Mouse (Mus musculus) intestine, embryonic 14.5 days (tissue): ENCODE data around the gene Adcy1. TPM values are rescaled to one million over a fixed set of nuclear protein-coding genes. Genes with fewer than 3 reads are reported as not detected.

Experiments used
- ATAC-seq: fragments of 200-750 bp; cut with Nextera tagmentation; replicated peaks from 2 replicates; pipeline ENCODE4 v1.8.0; 2017; ENCODE audit warnings: low read depth, moderate number of reproducible peaks, moderate TSS enrichment, moderate library complexity; ENCODE audit not compliant: low FRiP score, low TSS enrichment
- DNase-seq: peaks from one replicate; pipeline ENCODE4 v3.0.0-alpha.2; 2018; ENCODE audit warnings: low spot score
- H3K27ac ChIP-seq: fragments of 300-500 bp; sonication (generic); 2 replicates; pipeline ENCODE4 v1.5.1; 2014; ENCODE audit warnings: low read depth, mild to moderate bottlenecking, control low read depth
- H3K27me3 ChIP-seq: fragments of 300-500 bp; sonication (generic); replicated peaks from 2 replicates; pipeline ENCODE4 v1.6.1; 2014; ENCODE audit warnings: low read length, control low read depth; ENCODE audit not compliant: control insufficient read depth, insufficient read depth
- H3K36me3 ChIP-seq: fragments of 300-500 bp; sonication (generic); 2 replicates; pipeline ENCODE4 v1.6.1; 2014; ENCODE audit warnings: low read length, control low read depth; ENCODE audit not compliant: control insufficient read depth, insufficient read depth
- H3K4me1 ChIP-seq: fragments of 300-500 bp; sonication (generic); replicated peaks from 2 replicates; pipeline ENCODE4 v1.6.1; 2014; ENCODE audit warnings: low read length, control low read depth, mixed read lengths; ENCODE audit not compliant: control insufficient read depth, insufficient read depth
- H3K4me2 ChIP-seq: fragments of 300-500 bp; sonication (generic); 2 replicates; pipeline ENCODE4 v1.6.1; 2014; ENCODE audit warnings: low read length
- H3K4me3 ChIP-seq: fragments of 300-500 bp; sonication (generic); 2 replicates; pipeline ENCODE4 v1.5.1; 2014; ENCODE audit warnings: low read depth, low read length, control low read depth, mixed read lengths
- H3K9ac ChIP-seq: fragments of 300-500 bp; sonication (generic); 2 replicates; pipeline ENCODE4 v1.6.1; 2014; ENCODE audit warnings: mild to moderate bottlenecking, low read length
- H3K9me3 ChIP-seq: fragments of 300-500 bp; sonication (generic); 2 replicates; pipeline ENCODE4 v1.6.1; 2016; ENCODE audit warnings: low read length, control low read depth; ENCODE audit not compliant: control insufficient read depth
- WGBS: fragments of 180-500 bp; shearing (Covaris S2); extraction: QIAGEN DNeasy Blood & Tissue Kit; methylation state at CpG from one replicate; pipeline ENCODE4 v1.1.7; 2014; 5-methylcytosine and 5-hydroxymethylcytosine counted together
- polyA plus RNA-seq: library from polyadenylated mRNA; unstranded; fragments of >200 nt; fragmentation: Nextera tagmentation; extraction: Ambion mirVana; gene quantifications from 2 replicates; pipeline ENCODE4 v1.2.1, GENCODE M21; 2014

Gene Adcy1
- polyA plus RNA-seq, 1 experiment from 2014 or later: 1.9 TPM

- DNase-seq (no peak), ATAC-seq (no peak)
- WGBS: 74% methylated on average over 5 of the region's 5 CpGs
Measured at GRCm38 (mm10) chr11:7134319-7134718, 71.0 kb downstream of the Adcy1 start.

GRCm38 (mm10) chr11:7135301-7135700 is 72.0 kb downstream of the Adcy1 start:
- no peaks in the 10 kb centered on the region for H3K36me3 ChIP-seq
- no peak for ATAC-seq
- WGBS: 74% methylated on average over 6 of the region's 6 CpGs
- H3K4me3 ChIP-seq: no peak overlapping the region
- no peaks in the 10 kb centered on the region for H3K27me3 ChIP-seq
- no peaks in the 10 kb centered on the region for H3K4me1 ChIP-seq
- DNase-seq: no peak
- no peak overlapping the region for H3K27ac ChIP-seq
- no peak overlapping the region for H3K9ac ChIP-seq
- no peaks in the 10 kb centered on the region for H3K9me3 ChIP-seq
- no peak overlapping the region for H3K4me2 ChIP-seq

More at GRCm38 (mm10) chr11:7134319-7134718, 71.0 kb downstream of the Adcy1 start:
- Histone ChIP-seq H3K4me3 (no peak overlapping the region), H3K4me1 (0 out of 2 replicates have a peak, but pooled peaks cover 3% of the 10 kb centered on the region), H3K9ac (no peak overlapping the region), H3K27me3 (no peaks in the 10 kb centered on the region), H3K27ac (no peak overlapping the region), H3K36me3 (no peaks in the 10 kb centered on the region), H3K4me2 (no peak overlapping the region), H3K9me3 (no peaks in the 10 kb centered on the region)

- ATAC-seq (no peak), DNase-seq (no peak)
- Histone ChIP-seq H3K4me1 (no peaks in the 10 kb centered on the region), H3K27me3 (no peaks in the 10 kb centered on the region), H3K9me3 (no peaks in the 10 kb centered on the region), H3K9ac (no peak overlapping the region), H3K36me3 (no peaks in the 10 kb centered on the region), H3K27ac (no peak overlapping the region), H3K4me2 (no peak overlapping the region), H3K4me3 (no peak overlapping the region)
- WGBS: 87% methylated on average over 9 of the region's 9 CpGs
Measured at GRCm38 (mm10) chr11:7135763-7136162, 72.5 kb downstream of the Adcy1 start.

GRCm38 (mm10) chr11:7136246-7136855 is 73.1 kb downstream of the Adcy1 start:
- ATAC-seq (peak; percentile 58), DNase-seq (no peak)
- Histone ChIP-seq H3K27ac (no peak overlapping the region), H3K27me3 (no peaks in the 10 kb centered on the region), H3K4me1 (no peaks in the 10 kb centered on the region), H3K4me3 (no peak overlapping the region), H3K4me2 (no peak overlapping the region), H3K36me3 (no peaks in the 10 kb centered on the region), H3K9me3 (no peaks in the 10 kb centered on the region), H3K9ac (no peak overlapping the region)
- WGBS: 86% methylated on average over 5 of the region's 5 CpGs

GRCm38 (mm10) chr11:7138370-7138769 is 75.1 kb downstream of the Adcy1 start:
- Histone ChIP-seq H3K27ac (no peak overlapping the region), H3K27me3 (no peaks in the 10 kb centered on the region), H3K9ac (no peak overlapping the region), H3K9me3 (no peaks in the 10 kb centered on the region), H3K4me1 (peaks cover 6% of the 10 kb centered on the region), H3K4me2 (no peak overlapping the region), H3K36me3 (no peaks in the 10 kb centered on the region), H3K4me3 (no peak overlapping the region)
- ATAC-seq (no peak), DNase-seq (no peak)
- 89% methylated on average over 8 of the region's 8 CpGs for WGBS

- H3K9me3 ChIP-seq: no peaks in the 10 kb centered on the region
- H3K4me2 ChIP-seq: no peak overlapping the region
- no peak overlapping the region for H3K4me3 ChIP-seq
- H3K9ac ChIP-seq: no peak overlapping the region
- no peaks in the 10 kb centered on the region for H3K27me3 ChIP-seq
- 96% methylated on average over 3 of the region's 3 CpGs for WGBS
- ATAC-seq (no peak), DNase-seq (no peak)
- H3K36me3 ChIP-seq: no peaks in the 10 kb centered on the region
- peaks cover 6% of the 10 kb centered on the region for H3K4me1 ChIP-seq
- H3K27ac ChIP-seq: no peak overlapping the region
Measured at GRCm38 (mm10) chr11:7140449-7140848, 77.2 kb downstream of the Adcy1 start.

- Histone ChIP-seq H3K36me3 (no peaks in the 10 kb centered on the region), H3K4me2 (no peak overlapping the region), H3K9ac (no peak overlapping the region), H3K27ac (peak overlapping the region; percentile 27; the same call in 1 of the 2 replicates), H3K27me3 (no peaks in the 10 kb centered on the region), H3K9me3 (no peaks in the 10 kb centered on the region), H3K4me3 (no peak overlapping the region), H3K4me1 (peaks cover 6% of the 10 kb centered on the region)
- DNase-seq: peak; percentile 63
- peak; percentile 63 for ATAC-seq
- WGBS: 41% methylated on average over 3 of the region's 3 CpGs
Measured at GRCm38 (mm10) chr11:7142725-7143124, 79.4 kb downstream of the Adcy1 start.

- H3K27ac ChIP-seq: no peak overlapping the region
- WGBS: 85% methylated on average over 11 of the region's 11 CpGs
- H3K4me1 ChIP-seq: peaks cover 6% of the 10 kb centered on the region
- no peak for DNase-seq
- no peaks in the 10 kb centered on the region for H3K9me3 ChIP-seq
- no peak overlapping the region for H3K4me3 ChIP-seq
- H3K9ac ChIP-seq: no peak overlapping the region
- no peak overlapping the region for H3K4me2 ChIP-seq
- H3K36me3 ChIP-seq: no peaks in the 10 kb centered on the region
- no peaks in the 10 kb centered on the region for H3K27me3 ChIP-seq
- no peak for ATAC-seq
Measured at GRCm38 (mm10) chr11:7144369-7144768, 81.1 kb downstream of the Adcy1 start.

- H3K4me3 ChIP-seq: no peak overlapping the region
- no peak for DNase-seq
- no peaks in the 10 kb centered on the region for H3K27me3 ChIP-seq
- H3K9me3 ChIP-seq: no peaks in the 10 kb centered on the region
- no peak overlapping the region for H3K9ac ChIP-seq
- H3K4me2 ChIP-seq: no peak overlapping the region
- H3K27ac ChIP-seq: no peak overlapping the region
- peaks cover 6% of the 10 kb centered on the region for H3K4me1 ChIP-seq
- no peaks in the 10 kb centered on the region for H3K36me3 ChIP-seq
- 71% methylated on average over 4 of the region's 4 CpGs for WGBS
- no peak for ATAC-seq
Measured at GRCm38 (mm10) chr11:7145221-7145620, 81.9 kb downstream of the Adcy1 start.
